Mouse (Mus musculus): ENCODE measurements around the gene Uprt. TPM values are rescaled to one million over a fixed set of nuclear protein-coding genes. Genes with fewer than 3 reads are reported as not detected.

The Uprt gene
- 3.4 and 6.7 TPM in 2 replicates for polyA plus RNA-seq (2012; ENCODE audit: insufficient read depth, insufficient read length, missing spikeins)

DNA sequence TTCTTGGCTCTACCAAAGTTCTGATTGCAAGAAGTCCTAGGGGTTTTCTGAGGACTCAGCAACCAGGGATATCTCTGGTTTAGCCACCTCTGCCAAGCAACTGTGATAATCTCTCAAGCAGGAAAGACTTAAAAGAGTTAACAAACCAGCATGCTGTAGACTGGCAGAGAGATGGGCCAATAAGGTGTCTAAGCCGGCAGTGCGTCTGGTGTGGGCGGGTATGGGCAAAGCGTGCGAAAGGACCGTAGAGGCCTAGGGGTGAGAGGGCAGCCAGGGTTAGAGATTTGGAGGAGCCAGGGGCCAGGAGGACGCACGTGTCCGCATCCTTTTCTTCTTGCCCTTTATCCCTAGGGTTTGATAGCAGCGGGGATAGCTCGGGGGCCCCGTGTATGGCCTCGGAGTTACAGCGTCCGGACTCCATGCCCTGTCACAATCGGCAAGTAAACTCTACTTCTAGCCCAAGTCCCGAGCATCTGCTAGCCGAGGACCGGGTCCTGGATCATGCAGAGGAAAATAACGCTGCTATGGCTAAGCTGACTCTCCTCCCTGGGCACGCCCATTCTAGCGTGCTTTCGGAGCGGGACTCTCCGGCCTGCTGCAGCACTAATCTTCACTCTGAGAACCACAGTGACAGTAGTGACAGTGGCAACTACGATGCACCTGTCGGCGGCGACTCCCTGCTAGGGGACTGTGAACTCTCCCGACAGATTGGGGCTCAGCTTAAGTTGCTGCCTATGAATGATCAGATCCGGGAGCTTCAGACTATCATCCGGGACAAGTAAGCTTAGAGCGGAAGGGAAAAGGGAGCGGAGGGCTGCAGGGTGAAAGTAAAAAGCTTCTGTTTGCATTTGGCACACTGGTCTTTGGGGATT is at the start of gene Uprt:
Gene Uprt, plus strand, starts transcription at position 247 of the 872 bp plus-strand sequence.
- H3K4me1 ChIP-seq (ENCODE audit: control insufficient read depth, insufficient read depth, insufficient read length, low read length): no peaks in the 10 kb centered on the region
- peak within 1 kb of the TSS; percentile 78 for H3K27ac ChIP-seq (replicated peaks; ENCODE audit: low read depth, low read length)
- H3K4me3 ChIP-seq (ENCODE audit: insufficient read depth, low read depth, low read length): peak within 1 kb of the TSS; percentile 91

DNA sequence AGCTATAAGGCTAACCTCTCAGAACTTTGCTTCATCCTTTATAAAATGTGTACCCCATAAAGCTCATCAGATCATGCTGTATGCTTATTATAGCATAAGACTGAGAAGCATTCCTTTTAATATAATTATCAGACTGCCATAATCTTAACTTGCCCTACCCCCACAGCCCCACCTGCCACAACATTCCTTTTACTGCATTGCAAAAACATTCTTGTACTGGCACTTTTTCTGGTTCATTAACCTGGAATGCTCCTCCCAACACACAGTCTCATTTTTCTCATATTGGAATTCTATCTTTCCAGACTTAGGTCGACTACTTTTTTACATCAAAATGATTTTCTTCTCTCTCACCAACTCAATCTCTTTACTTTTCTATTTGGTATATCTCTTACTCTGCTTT is 49.2 kb upstream of the Uprt start:
- Histone ChIP-seq H3K4me1 (ENCODE audit: control insufficient read depth, insufficient read depth, insufficient read length, low read length) (no peaks in the 10 kb centered on the region), H3K4me3 (ENCODE audit: insufficient read depth, low read depth, low read length) (no peak overlapping the region), H3K27ac (replicated peaks; ENCODE audit: low read depth, low read length) (no peak overlapping the region)

DNA sequence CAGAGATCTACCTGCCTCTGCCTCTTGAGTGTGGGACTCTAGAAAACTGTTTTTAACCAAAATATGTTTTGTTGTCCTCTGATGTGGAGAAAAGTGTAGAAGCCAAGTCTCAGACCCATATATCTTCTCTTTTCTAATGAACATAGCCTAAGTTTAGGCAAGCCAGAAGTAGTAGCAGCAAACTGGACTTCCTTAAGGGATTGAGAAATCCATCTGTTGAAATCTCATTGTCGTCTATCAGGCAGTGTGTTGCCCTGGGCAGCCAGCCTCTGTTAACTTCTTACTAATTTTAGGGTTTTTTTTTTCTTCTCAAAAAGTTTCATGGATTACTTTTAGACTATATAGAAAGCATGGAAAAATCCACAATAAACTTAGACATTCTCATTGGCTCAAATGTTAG is 30.2 kb upstream of the Uprt start:
- no peak overlapping the region for H3K27ac ChIP-seq (replicated peaks; ENCODE audit: low read depth, low read length)
- H3K4me1 ChIP-seq (ENCODE audit: control insufficient read depth, insufficient read depth, insufficient read length, low read length): no peaks in the 10 kb centered on the region
- H3K4me3 ChIP-seq (ENCODE audit: insufficient read depth, low read depth, low read length): no peak overlapping the region

DNA sequence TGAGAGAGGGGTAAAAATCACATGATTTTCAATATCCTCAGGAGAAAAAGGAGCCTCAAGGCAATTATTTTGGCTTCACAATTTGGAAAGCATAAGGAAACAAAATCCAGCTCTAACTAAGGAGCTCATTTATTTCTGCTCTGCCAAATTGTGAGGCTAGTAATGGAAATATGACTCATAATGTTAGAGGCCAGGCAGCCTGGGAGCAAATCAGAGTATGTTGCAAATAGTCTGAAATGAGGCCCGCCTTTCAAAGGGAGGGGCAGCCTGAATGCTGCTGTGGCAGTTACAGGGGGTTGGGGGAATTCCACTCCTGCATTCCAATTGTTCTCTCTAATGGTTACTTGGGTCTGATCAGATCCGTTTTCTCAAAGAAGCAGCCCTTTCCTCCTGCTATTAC is 20.9 kb upstream of the Uprt start:
- H3K4me1 ChIP-seq (ENCODE audit: control insufficient read depth, insufficient read depth, insufficient read length, low read length): no peaks in the 10 kb centered on the region
- H3K27ac ChIP-seq (replicated peaks; ENCODE audit: low read depth, low read length): peak overlapping the region; percentile 17; the same call in 1 of the 2 replicates
- H3K4me3 ChIP-seq (ENCODE audit: insufficient read depth, low read depth, low read length): no peak overlapping the region

DNA sequence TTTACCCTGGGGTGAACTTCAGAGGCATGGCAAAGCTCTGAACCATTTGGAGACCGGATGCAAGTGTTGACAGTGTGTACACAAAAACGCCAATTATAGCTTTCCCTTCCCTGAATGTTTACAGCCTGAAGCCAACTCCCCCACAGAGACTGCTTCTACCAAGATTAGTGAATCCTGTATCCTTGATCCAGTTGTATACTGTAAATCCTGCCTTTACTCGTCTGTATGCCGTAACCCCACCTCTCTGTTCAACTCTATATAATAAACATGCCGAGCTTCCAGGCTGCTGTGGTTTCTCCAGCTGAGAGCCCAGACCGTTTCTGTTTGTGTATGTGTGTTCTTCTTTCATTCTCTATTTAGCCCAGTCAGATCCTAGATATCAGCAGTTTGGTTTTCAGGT is 18.2 kb upstream of the Uprt start:
- Histone ChIP-seq H3K4me1 (ENCODE audit: control insufficient read depth, insufficient read depth, insufficient read length, low read length) (no peaks in the 10 kb centered on the region), H3K27ac (replicated peaks; ENCODE audit: low read depth, low read length) (no peak overlapping the region), H3K4me3 (ENCODE audit: insufficient read depth, low read depth, low read length) (no peak overlapping the region)

DNA sequence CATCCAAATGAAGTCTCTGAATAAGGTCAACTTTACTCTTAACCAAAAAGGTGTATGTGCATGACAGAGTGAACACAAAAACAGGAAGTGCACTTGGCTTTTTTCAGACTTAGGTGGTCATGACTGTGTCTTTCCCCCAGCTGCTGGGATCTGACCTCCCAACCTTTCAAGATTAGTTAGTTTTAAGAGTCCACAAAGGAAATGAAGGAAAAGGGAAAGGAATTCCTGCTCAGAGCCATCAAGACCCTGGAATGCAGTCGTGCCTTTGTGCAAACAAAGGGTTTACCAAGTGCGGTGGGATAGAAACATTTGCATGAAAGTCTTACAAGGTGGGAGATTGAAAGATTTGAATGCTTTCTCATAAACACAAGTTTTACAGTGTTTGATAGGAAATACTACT is 4.6 kb upstream of the Uprt start:
- H3K4me1 ChIP-seq (ENCODE audit: control insufficient read depth, insufficient read depth, insufficient read length, low read length): no peaks in the 10 kb centered on the region
- H3K4me3 ChIP-seq (ENCODE audit: insufficient read depth, low read depth, low read length): no peak overlapping the region
- H3K27ac ChIP-seq (replicated peaks; ENCODE audit: low read depth, low read length): no peak overlapping the region

DNA sequence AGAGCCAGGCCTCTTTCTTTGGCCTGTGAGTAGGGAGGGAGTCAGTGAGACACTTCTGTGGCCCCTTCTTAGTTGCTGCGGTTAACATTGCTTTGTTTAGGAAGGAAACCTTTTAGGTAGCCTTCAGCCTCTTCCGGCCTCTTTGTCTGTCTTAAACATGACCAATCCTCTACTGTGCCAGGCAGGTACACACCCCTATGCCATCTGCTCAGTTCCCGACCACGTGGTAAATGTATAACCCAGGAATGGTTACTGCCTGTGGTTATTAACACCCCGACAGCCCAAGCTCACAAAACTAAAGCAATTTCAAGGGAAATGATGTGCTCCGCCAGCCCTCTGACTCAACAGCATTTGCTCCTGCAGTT is 808 bp downstream of the Uprt start:
- H3K4me1 ChIP-seq (ENCODE audit: control insufficient read depth, insufficient read depth, insufficient read length, low read length): no peaks in the 10 kb centered on the region
- H3K4me3 ChIP-seq (ENCODE audit: insufficient read depth, low read depth, low read length): peak overlapping the region; percentile 91
- H3K27ac ChIP-seq (replicated peaks; ENCODE audit: low read depth, low read length): peak overlapping the region; percentile 78; the same call in 1 of the 2 replicates

DNA sequence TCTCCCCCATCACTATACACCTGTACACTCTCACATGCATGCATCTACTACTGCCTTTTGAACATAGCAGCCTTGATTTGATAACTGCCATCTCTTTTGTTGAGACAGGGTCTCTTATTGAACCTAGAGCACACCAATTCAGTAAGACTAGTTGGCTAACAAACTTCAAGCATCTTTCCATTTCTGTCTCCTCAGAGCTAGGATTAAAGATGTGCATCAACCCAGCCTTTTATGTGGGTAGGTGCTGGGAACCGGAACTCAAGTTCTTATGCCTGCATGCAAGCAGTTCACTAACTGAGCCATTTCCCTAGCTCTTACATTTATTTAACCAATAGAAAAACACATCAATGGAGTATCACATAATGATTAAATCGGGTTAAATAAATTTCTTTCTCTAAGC is 3.0 kb downstream of the Uprt start:
- Histone ChIP-seq H3K4me3 (ENCODE audit: insufficient read depth, low read depth, low read length) (no peak overlapping the region), H3K4me1 (ENCODE audit: control insufficient read depth, insufficient read depth, insufficient read length, low read length) (no peaks in the 10 kb centered on the region), H3K27ac (replicated peaks; ENCODE audit: low read depth, low read length) (no peak overlapping the region)

DNA sequence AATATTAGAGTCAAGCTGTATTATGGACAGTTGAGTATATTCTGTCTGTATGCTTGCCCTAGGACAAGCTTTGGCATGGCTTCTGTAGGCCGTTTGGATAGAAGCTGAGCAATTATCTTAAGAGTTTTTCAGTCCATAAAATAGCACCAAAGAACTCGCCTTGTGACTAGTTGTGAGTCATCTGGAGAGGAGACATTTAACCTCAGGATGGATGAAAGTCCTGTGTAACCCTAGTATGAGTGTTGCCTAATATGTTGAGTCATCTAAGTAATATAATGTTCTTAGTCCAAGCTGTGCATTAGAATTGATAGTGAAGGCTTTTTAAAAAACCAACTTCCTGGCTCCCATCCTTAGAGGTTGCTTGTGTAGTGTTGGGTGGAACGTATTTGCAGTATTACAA is 5.4 kb downstream of the Uprt start:
- no peak overlapping the region for H3K27ac ChIP-seq (replicated peaks; ENCODE audit: low read depth, low read length)
- no peaks in the 10 kb centered on the region for H3K4me1 ChIP-seq (ENCODE audit: control insufficient read depth, insufficient read depth, insufficient read length, low read length)
- no peak overlapping the region for H3K4me3 ChIP-seq (ENCODE audit: insufficient read depth, low read depth, low read length)

DNA sequence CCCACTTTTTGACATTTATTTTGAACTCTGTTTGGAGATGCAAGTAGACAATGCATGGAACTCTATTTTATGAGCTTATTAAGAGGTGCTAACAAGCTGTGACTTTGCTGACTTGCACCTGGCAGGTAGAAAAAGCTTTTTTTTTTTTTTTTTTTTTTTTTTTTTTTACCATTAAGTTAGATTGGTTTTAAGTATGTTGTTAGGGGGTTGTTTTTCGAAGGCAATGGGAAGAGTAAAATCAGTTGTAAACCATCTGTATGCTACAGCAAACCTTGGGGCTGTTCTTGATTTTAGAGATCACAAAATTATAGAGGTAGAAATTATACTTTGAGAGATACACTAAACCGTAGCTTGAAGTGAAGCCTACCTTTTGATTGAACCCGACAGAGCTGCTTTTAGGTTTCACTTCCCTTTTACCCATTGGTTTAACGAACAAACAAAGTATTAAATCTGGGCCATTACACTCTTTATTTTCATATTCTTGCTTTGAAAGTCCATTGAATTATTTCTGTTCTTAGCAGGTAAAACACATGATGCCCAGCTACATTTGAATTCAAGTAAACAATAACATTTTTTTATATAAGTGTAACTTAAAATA is 6.4 kb downstream of the Uprt start:
- Histone ChIP-seq H3K4me3 (ENCODE audit: insufficient read depth, low read depth, low read length) (no peak overlapping the region), H3K27ac (replicated peaks; ENCODE audit: low read depth, low read length) (no peak overlapping the region), H3K4me1 (ENCODE audit: control insufficient read depth, insufficient read depth, insufficient read length, low read length) (no peaks in the 10 kb centered on the region)

DNA sequence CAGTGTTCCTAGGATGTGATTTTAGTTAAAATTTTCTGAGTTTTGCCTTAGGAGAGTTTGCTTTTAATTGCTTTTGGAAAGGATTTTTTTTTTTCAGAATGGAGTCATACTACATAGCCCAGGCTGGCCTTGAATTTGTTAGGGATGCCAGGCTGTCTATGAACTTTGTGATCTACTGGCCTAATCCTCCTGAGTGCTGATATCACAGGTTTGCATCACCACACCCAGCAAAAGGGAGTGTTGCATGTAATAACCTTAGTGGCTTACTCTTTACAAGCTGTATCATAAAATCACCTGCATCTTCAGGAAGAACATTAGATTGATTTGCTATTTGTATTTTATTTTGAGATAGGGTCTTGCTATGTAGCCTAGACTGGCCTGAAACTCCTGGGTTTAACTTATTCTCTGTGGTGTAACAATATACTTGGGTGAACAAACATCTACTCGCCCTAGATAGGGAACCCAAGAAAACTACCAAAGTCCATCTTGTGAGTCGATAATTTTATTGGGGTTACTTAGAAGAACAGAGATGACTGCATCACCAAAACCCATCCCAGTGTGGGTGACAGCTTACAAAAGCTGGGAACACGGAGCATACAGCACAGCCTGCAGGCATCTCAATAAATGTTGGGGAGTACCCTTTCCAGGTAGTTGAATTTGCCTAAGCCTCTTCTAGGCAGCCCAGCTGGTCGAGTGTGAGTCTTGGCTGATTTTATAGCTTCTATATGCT is 7.2 kb downstream of the Uprt start:
- Histone ChIP-seq H3K4me1 (ENCODE audit: control insufficient read depth, insufficient read depth, insufficient read length, low read length) (no peaks in the 10 kb centered on the region), H3K4me3 (ENCODE audit: insufficient read depth, low read depth, low read length) (no peak overlapping the region), H3K27ac (replicated peaks; ENCODE audit: low read depth, low read length) (no peak overlapping the region)

DNA sequence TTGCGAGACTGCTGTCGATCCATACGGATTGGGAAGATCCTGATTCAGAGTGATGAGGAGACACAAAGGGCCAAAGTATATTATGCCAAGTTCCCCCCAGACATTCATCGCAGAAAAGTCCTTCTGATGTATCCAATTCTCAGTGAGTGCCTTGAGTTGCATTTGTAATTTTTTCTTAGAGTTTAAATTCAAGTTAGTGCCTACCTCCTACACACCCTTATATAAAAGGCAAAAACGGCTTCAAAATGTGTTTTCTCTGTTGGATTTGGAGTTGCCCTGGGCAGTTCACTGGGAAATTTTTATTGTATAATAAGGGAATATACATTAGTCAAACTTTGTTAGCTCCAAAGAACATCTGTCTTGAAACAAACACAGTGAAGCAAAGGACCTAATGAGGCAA is 19.1 kb downstream of the Uprt start:
- no peak overlapping the region for H3K4me3 ChIP-seq (ENCODE audit: insufficient read depth, low read depth, low read length)
- H3K27ac ChIP-seq (replicated peaks; ENCODE audit: low read depth, low read length): no peak overlapping the region
- H3K4me1 ChIP-seq (ENCODE audit: control insufficient read depth, insufficient read depth, insufficient read length, low read length): no peaks in the 10 kb centered on the region

DNA sequence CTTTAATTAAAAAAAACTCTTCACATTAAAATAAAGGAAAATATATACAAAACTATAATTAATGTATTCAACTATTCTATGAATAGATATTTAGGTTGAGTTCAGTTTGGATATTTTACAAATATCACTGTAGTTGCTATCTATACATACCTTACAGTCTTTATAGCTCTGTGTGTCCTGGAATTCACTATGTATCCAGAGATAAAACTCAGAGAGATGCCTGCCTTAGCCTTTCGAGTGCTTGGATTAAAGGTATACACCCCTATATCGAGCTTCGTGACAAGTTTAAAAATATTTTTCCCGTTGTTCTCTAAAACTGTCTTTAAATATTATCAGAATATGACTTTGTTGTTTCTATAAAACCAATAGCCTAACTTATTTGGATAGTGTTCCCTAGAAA is 60.0 kb downstream of the Uprt start:
- no peak overlapping the region for H3K27ac ChIP-seq (replicated peaks; ENCODE audit: low read depth, low read length)
- H3K4me3 ChIP-seq (ENCODE audit: insufficient read depth, low read depth, low read length): no peak overlapping the region
- no peaks in the 10 kb centered on the region for H3K4me1 ChIP-seq (ENCODE audit: control insufficient read depth, insufficient read depth, insufficient read length, low read length)

DNA sequence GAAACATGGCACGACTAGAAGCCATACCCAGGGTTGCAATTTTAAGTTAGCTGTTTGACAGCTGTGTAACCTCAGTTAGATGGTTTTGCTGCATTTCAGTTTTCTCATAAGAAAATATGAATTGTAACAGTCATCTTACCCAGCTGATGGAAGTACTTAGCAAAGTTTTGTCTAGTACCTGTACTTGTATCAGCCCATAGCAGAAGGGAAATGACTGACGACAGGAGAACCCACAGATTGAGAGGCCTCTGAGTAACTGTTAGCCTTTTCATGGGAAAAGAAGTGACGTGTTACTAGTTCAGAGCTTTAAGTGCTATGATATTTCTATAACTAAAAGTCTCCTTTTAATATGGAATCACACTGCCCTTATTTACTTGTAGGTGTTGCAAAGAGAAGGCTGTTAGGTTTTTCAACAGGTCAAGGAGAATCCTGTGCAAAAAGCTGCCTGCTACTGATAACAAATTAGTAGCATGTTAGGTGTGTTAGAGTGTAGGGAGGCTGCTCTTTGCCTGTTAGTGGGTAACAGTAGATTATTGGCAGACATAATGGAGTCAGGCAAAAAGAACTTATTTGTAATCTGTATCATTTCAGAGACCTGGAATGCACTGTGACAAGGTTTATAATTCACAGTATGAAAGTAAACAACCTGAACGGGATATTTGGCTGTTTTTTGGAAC is 61.4 kb downstream of the Uprt start:
- H3K4me3 ChIP-seq (ENCODE audit: insufficient read depth, low read depth, low read length): no peak overlapping the region
- H3K4me1 ChIP-seq (ENCODE audit: control insufficient read depth, insufficient read depth, insufficient read length, low read length): no peaks in the 10 kb centered on the region
- no peak overlapping the region for H3K27ac ChIP-seq (replicated peaks; ENCODE audit: low read depth, low read length)

DNA sequence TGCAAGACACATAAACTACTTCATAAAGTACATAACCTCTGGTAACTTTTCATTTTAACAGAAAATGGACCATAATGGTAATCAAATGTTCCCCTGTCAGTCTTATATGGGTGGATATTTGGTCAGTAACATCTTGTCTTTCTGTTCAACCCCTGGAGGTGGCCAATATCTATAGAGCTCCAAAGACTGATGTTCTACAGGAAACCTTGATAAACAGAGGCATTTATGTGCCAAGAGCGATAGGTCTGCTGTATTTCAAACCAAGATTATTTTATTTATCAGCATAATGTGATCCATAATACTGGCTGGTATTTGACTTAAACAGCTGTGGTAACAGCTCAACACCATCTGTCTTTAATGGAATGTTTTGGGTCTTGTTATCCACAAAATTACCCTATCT is 62.7 kb downstream of the Uprt start:
- no peaks in the 10 kb centered on the region for H3K4me1 ChIP-seq (ENCODE audit: control insufficient read depth, insufficient read depth, insufficient read length, low read length)
- H3K27ac ChIP-seq (replicated peaks; ENCODE audit: low read depth, low read length): no peak overlapping the region
- H3K4me3 ChIP-seq (ENCODE audit: insufficient read depth, low read depth, low read length): no peak overlapping the region
